Mouse (Mus musculus) G1E (cell line): ENCODE measurements around the gene Creb3.

Source experiments
- CTCF ChIP-seq: IDR thresholded peaks from 2 replicates; pipeline ENCODE4 v1.5.1; 2012; ENCODE audit warnings: low read depth, low read length, inconsistent platforms, mixed read lengths
- GATA1 ChIP-seq: IDR thresholded peaks from 2 replicates; pipeline ENCODE4 v1.6.1; 2012; ENCODE audit warnings: borderline replicate concordance, low read length, inconsistent platforms, mixed read lengths
- GATA2 ChIP-seq: IDR thresholded peaks from 2 replicates; pipeline ENCODE4 v1.6.1; 2012; ENCODE audit warnings: low read depth, low read length, inconsistent platforms, borderline replicate concordance
- POLR2AphosphoS5 ChIP-seq: IDR thresholded peaks from 2 replicates; pipeline ENCODE4 v1.6.1; 2012; ENCODE audit warnings: low read depth, low read length, inconsistent platforms; ENCODE audit not compliant: insufficient replicate concordance
- TAL1 ChIP-seq: conservative IDR thresholded peaks from 2 replicates; pipeline ENCODE4 v1.6.1; 2012; ENCODE audit warnings: low read depth, low read length, inconsistent platforms, mixed read lengths

GRCm38 (mm10) chr4:43559519-43560242 lies 2.5 kb upstream of the Creb3 start:
- TF ChIP-seq CTCF (no peak), GATA1 (no peak), TAL1 (no peak), GATA2 (no peak), POLR2AphosphoS5 (no peak)
